Comparison of ENCODE assay signal across 8 mouse cellular contexts in the genomic region with DNA sequence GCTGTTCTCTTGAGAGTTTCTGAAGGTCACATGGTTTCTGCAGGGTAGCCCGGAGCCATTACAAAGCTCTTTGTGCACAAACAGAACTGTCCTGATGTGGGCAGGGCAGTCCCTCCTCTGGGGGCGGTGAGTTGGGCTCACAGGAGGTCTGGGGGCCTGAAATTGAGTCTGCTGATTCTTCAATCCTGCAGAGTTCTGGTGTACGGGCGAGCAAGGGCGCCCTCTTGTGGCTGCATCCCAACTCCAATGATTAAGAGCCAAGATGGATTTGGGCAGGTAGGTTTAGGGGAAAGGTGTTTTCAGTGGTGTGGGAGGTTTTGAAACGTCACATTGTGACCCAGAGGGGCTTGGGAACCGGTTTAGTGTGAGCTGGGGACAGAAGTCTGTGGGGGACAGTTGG.
DNase-seq lines count a peak whose midpoint lies in the region; ATAC-seq lines count a peak whose summit lies in the region.

No protein-coding gene starts in this region.

- peak; percentile 39 for ATAC-seq in granulocyte monocyte progenitor cell, adult 5-6 weeks (replicated peaks; ENCODE audit: poor library complexity, severe bottlenecking)
- no peak for ATAC-seq in monocyte, adult 5-6 weeks (replicated peaks; ENCODE audit: insufficient number of reproducible peaks, low FRiP score, low TSS enrichment, poor library complexity, severe bottlenecking)

- intact Hi-C loops in left cerebral cortex, postnatal 4 days (cut with DNase I) = no loop called here

- DNase-seq in kidney, adult 9 months = peak; percentile 45
- DNase-seq in kidney, adult 11 months = no peak
- peak; percentile 53 for DNase-seq in Muller cell, postnatal 12 days (ENCODE audit: inconsistent ontology term)
- peak; percentile 58 to 76 for DNase-seq in cerebellum, postnatal 4 days (ENCODE audit: low spot score in 2 of 2)
- peak; percentile 72 for DNase-seq in left cerebral cortex, postnatal 4 days
- DNase-seq in ovary, postnatal 36 days (ENCODE audit: low spot score) = peak; percentile 42
